Mouse (Mus musculus) CD4-positive, CD25-positive, alpha-beta regulatory T cell (primary cell): ENCODE data around the gene Slfnl1. TPM values are rescaled to one million over a fixed set of nuclear protein-coding genes. Genes with fewer than 3 reads are reported as not detected.

Experiments used
- polyA plus RNA-seq: library from polyadenylated mRNA; unstranded; fragments of 100-300 nt; shearing (Covaris generic); gene quantifications from one replicate; pipeline ENCODE4 v1.2.1, GENCODE M21; 2017

The Slfnl1 gene
- polyA plus RNA-seq: not detected

DNA sequence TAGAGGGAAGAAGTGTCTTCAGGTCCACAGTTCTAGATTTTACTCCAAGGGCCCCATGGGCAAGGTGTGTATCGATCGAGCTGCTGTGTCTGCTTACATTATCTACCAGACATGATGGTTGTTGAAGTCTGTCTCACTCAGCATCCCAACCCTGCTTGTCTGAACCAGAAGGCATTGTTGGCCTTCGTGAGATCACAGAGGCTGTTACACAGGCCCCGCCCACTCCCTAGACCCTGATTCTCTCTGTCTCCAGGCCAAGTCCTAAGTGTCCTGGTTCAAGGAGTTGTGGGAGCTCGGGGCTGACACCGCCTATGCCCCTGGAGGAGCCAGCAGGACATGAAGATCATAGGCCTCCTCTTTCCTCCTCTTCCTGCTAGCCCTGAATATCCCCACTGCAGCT lies at the start of gene Slfnl1:
Slfnl1 (plus strand) TSS at position 246 of the 400 bp plus-strand sequence.

GRCm38 (mm10) chr4:120569486-120570437 lies 37.7 kb downstream of the Slfnl1 start, which contains the start of gene Ctps:
Gene Ctps (minus strand): TSS chr4:120570276.

Other genes with a start within 250 kb of the Slfnl1 start
- not detected for gene Foxo6, start 244.9 kb upstream of the Slfnl1 start, polyA plus RNA-seq
- 28.8 TPM for gene Scmh1, start 127.0 kb upstream of the Slfnl1 start, polyA plus RNA-seq
- gene Ctps, start 38.0 kb downstream of the Slfnl1 start, polyA plus RNA-seq: 25.3 TPM
- gene Gm8439, start 56.5 kb downstream of the Slfnl1 start, polyA plus RNA-seq: not detected
- 1.8 TPM for gene Cited4, start 134.3 kb downstream of the Slfnl1 start, polyA plus RNA-seq
- gene Kcnq4, start 216.4 kb downstream of the Slfnl1 start, polyA plus RNA-seq: not detected